Mouse (Mus musculus): ENCODE results near the gene Epb41l1. TPM values are rescaled to one million over a fixed set of nuclear protein-coding genes. Genes with fewer than 3 reads are reported as not detected.
"Not testable (repeated sequence)": the region's sequence is repeated elsewhere in the genome, so short reads cannot be mapped to it uniquely, and the experiment has no call there.

The Epb41l1 gene
- polyA plus RNA-seq, 1 experiment: 38.1 TPM

DNA sequence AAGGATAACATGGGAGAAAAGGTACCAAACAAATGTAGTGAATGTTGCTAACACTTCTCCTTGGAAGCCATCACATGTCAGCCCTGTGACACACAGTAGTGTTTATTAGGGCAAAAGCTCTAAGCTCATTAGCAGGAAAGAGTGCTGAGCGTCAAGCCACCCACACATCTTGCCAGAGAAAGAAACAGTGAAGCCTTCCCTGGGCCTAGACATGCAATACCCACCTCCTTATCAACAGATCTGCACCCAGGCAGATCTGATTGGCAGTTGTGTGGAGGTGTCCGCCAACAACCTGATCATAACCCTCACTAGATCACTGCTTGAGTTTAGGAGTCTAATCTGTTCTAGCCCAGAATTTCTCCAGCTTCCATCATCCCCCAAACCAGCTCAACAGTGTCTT lies 24.6 kb upstream of the Epb41l1 start:
- 82% methylated on average over 2 of the region's 2 CpGs for WGBS
- Histone ChIP-seq H3K4me3 (ENCODE audit: insufficient read depth, low read depth, low read length) (no peak overlapping the region), H3K27ac (ENCODE audit: insufficient read depth, low read depth, low read length) (no peak overlapping the region), H3K4me1 (ENCODE audit: control insufficient read depth, insufficient read depth, low read length) (no peaks in the 10 kb centered on the region; the same call in 1 of the 2 replicates), H3K27me3 (replicated peaks; ENCODE audit: control insufficient read depth, insufficient read depth, low read length) (no peaks in the 10 kb centered on the region), H3K36me3 (ENCODE audit: control insufficient read depth, insufficient read depth, low read length) (no peaks in the 10 kb centered on the region)
- DNase-seq: no peak
- TF ChIP-seq CTCF (conservative IDR thresholded peaks at IDR 0.05; ENCODE audit: insufficient read depth, insufficient read length, low read depth, low read length) (no peak), POLR2A (IDR thresholded peaks at IDR 0.05; ENCODE audit: low read depth, low read length) (no peak)

DNA sequence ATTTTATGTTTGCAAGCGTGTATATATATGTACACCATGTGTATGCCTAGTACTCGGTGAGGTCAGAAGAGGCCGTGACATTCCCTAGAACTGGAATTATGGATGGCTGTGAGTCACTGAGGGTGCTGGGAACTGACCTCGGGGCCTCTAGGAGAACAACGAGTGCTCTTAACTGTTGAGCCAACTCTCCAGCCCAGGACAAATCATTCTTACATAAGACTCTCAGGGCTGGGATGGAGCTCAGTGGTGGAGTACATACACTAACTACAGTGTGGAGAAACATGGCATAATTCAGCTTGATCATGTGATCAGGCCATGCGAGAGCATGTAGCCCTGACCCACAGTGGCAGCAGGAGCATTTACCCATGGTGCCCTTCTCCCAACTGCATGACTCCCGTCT lies 22.7 kb upstream of the Epb41l1 start:
- TF ChIP-seq CTCF (conservative IDR thresholded peaks at IDR 0.05; ENCODE audit: insufficient read depth, insufficient read length, low read depth, low read length) (no peak), POLR2A (IDR thresholded peaks at IDR 0.05; ENCODE audit: low read depth, low read length) (no peak)
- H3K36me3 ChIP-seq (ENCODE audit: control insufficient read depth, insufficient read depth, low read length): no peaks in the 10 kb centered on the region
- DNase-seq: no peak
- 94% methylated on average over 7 of the region's 7 CpGs for WGBS
- no peak overlapping the region for H3K27ac ChIP-seq (ENCODE audit: insufficient read depth, low read depth, low read length)
- H3K27me3 ChIP-seq (replicated peaks; ENCODE audit: control insufficient read depth, insufficient read depth, low read length): no peaks in the 10 kb centered on the region
- no peaks in the 10 kb centered on the region; the same call in 1 of the 2 replicates for H3K4me1 ChIP-seq (ENCODE audit: control insufficient read depth, insufficient read depth, low read length)
- H3K4me3 ChIP-seq (ENCODE audit: insufficient read depth, low read depth, low read length): no peak overlapping the region

- no peak for DNase-seq
- H3K4me3 ChIP-seq (ENCODE audit: insufficient read depth, low read depth, low read length): no peak overlapping the region
- TF ChIP-seq CTCF (conservative IDR thresholded peaks at IDR 0.05; ENCODE audit: insufficient read depth, insufficient read length, low read depth, low read length) (no peak), POLR2A (IDR thresholded peaks at IDR 0.05; ENCODE audit: low read depth, low read length) (no peak)
- no peak overlapping the region for H3K27ac ChIP-seq (ENCODE audit: insufficient read depth, low read depth, low read length)
- H3K4me1 ChIP-seq (ENCODE audit: control insufficient read depth, insufficient read depth, low read length): no peaks in the 10 kb centered on the region; the same call in 1 of the 2 replicates
- no peaks in the 10 kb centered on the region for H3K27me3 ChIP-seq (replicated peaks; ENCODE audit: control insufficient read depth, insufficient read depth, low read length)
- H3K36me3 ChIP-seq (ENCODE audit: control insufficient read depth, insufficient read depth, low read length): no peaks in the 10 kb centered on the region
- WGBS: 73% methylated on average over 1 of the region's 1 CpGs
Observed at GRCm38 (mm10) chr2:156399485-156399884, 21.2 kb upstream of the Epb41l1 start.

DNA sequence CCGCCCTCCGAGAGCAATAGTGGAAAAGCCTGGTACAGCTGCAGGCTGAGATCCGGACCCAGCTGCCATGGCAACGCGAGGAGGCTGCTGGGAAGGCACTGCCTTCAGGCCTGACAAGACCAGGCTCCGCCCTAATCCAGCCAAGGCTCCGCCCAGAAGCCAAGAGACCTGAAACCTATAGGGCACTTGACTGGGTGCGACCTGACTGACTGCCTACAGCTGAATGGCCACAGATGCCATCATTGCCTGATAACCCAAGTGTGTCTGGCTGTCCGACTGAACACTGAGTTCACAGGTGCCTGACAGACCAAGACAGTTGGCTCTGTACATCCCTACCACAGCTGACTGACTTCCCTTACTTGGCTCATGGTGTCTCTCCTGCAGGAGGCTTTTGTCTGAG lies 19.4 kb upstream of the Epb41l1 start:
- TF ChIP-seq POLR2A (IDR thresholded peaks at IDR 0.05; ENCODE audit: low read depth, low read length) (no peak), CTCF (conservative IDR thresholded peaks at IDR 0.05; ENCODE audit: insufficient read depth, insufficient read length, low read depth, low read length) (no peak)
- no peak overlapping the region for H3K27ac ChIP-seq (ENCODE audit: insufficient read depth, low read depth, low read length)
- H3K36me3 ChIP-seq (ENCODE audit: control insufficient read depth, insufficient read depth, low read length): no peaks in the 10 kb centered on the region
- H3K4me3 ChIP-seq (ENCODE audit: insufficient read depth, low read depth, low read length): no peak overlapping the region
- no peaks in the 10 kb centered on the region; the same call in 1 of the 2 replicates for H3K4me1 ChIP-seq (ENCODE audit: control insufficient read depth, insufficient read depth, low read length)
- DNase-seq: peak; percentile 27
- 10% methylated on average over 9 of the region's 9 CpGs for WGBS
- no peaks in the 10 kb centered on the region for H3K27me3 ChIP-seq (replicated peaks; ENCODE audit: control insufficient read depth, insufficient read depth, low read length)

- DNase-seq: no peak
- H3K36me3 ChIP-seq (ENCODE audit: control insufficient read depth, insufficient read depth, low read length): no peaks in the 10 kb centered on the region
- WGBS: 88% methylated on average over 3 of the region's 3 CpGs
Observed at GRCm38 (mm10) chr2:156402036-156402435, 18.7 kb upstream of the Epb41l1 start.

GRCm38 (mm10) chr2:156406987-156407386 lies 13.7 kb upstream of the Epb41l1 start:
- Histone ChIP-seq H3K27ac (ENCODE audit: insufficient read depth, low read depth, low read length) (no peak overlapping the region), H3K27me3 (replicated peaks; ENCODE audit: control insufficient read depth, insufficient read depth, low read length) (no peaks in the 10 kb centered on the region), H3K36me3 (ENCODE audit: control insufficient read depth, insufficient read depth, low read length) (no peaks in the 10 kb centered on the region), H3K4me3 (ENCODE audit: insufficient read depth, low read depth, low read length) (no peak overlapping the region), H3K4me1 (ENCODE audit: control insufficient read depth, insufficient read depth, low read length) (no peaks in the 10 kb centered on the region)
- WGBS: 48% methylated on average over 3 of the region's 3 CpGs
- no peak for TF ChIP-seq POLR2A (IDR thresholded peaks at IDR 0.05; ENCODE audit: low read depth, low read length)
- no peak for TF ChIP-seq CTCF (conservative IDR thresholded peaks at IDR 0.05; ENCODE audit: insufficient read depth, insufficient read length, low read depth, low read length)
- no peak for DNase-seq

More at GRCm38 (mm10) chr2:156402036-156402435, 18.7 kb upstream of the Epb41l1 start:
- TF ChIP-seq CTCF (conservative IDR thresholded peaks at IDR 0.05; ENCODE audit: insufficient read depth, insufficient read length, low read depth, low read length) (no peak), POLR2A (IDR thresholded peaks at IDR 0.05; ENCODE audit: low read depth, low read length) (no peak)
- H3K27ac ChIP-seq (ENCODE audit: insufficient read depth, low read depth, low read length): no peak overlapping the region
- no peaks in the 10 kb centered on the region; the same call in 1 of the 2 replicates for H3K4me1 ChIP-seq (ENCODE audit: control insufficient read depth, insufficient read depth, low read length)
- no peaks in the 10 kb centered on the region for H3K27me3 ChIP-seq (replicated peaks; ENCODE audit: control insufficient read depth, insufficient read depth, low read length)
- no peak overlapping the region for H3K4me3 ChIP-seq (ENCODE audit: insufficient read depth, low read depth, low read length)

DNA sequence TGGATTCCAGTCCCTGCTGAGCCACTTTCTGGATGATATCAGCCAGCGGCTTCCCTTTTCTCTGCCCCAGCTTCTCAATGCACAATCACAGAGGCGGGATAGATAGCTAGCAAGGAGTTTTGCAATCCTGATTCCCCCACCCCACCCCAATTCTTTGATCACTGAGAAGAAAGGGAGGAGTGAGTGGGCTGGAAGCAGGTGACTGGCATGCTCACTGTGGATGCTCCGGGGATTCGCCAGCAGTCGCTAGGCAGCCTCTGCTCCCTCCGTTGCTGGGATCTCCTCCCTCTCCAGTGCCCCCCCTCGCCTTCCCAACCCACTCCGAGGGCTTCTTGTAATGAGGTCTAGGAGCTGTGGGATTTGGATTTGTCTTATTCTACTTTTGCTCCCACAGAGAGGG lies 12.5 kb upstream of the Epb41l1 start:
- TF ChIP-seq POLR2A (IDR thresholded peaks at IDR 0.05; ENCODE audit: low read depth, low read length) (no peak), CTCF (conservative IDR thresholded peaks at IDR 0.05; ENCODE audit: insufficient read depth, insufficient read length, low read depth, low read length) (no peak)
- Histone ChIP-seq H3K4me1 (ENCODE audit: control insufficient read depth, insufficient read depth, low read length) (no peaks in the 10 kb centered on the region), H3K27me3 (replicated peaks; ENCODE audit: control insufficient read depth, insufficient read depth, low read length) (no peaks in the 10 kb centered on the region), H3K27ac (ENCODE audit: insufficient read depth, low read depth, low read length) (no peak overlapping the region), H3K36me3 (ENCODE audit: control insufficient read depth, insufficient read depth, low read length) (no peaks in the 10 kb centered on the region), H3K4me3 (ENCODE audit: insufficient read depth, low read depth, low read length) (no peak overlapping the region)
- no peak for DNase-seq
- WGBS: 52% methylated on average over 8 of the region's 8 CpGs

- not testable (repeated sequence) for H3K4me3 ChIP-seq (ENCODE audit: insufficient read depth, low read depth, low read length); H3K27me3 ChIP-seq (replicated peaks; ENCODE audit: control insufficient read depth, insufficient read depth, low read length); H3K4me1 ChIP-seq (ENCODE audit: control insufficient read depth, insufficient read depth, low read length); DNase-seq; H3K36me3 ChIP-seq (ENCODE audit: control insufficient read depth, insufficient read depth, low read length); H3K27ac ChIP-seq (ENCODE audit: insufficient read depth, low read depth, low read length)
- 80% methylated on average over 7 of the region's 7 CpGs for WGBS
Observed at GRCm38 (mm10) chr2:156411348-156411747, 9.4 kb upstream of the Epb41l1 start.
